Mouse (Mus musculus) lung, postnatal 36 days (tissue): ENCODE data around the gene Macrod1.
A peak's percentile ranks its signal among the peaks of the same experiment; 100 is the strongest.

ENCODE experiments used
- DNase-seq: peaks from one replicate; pipeline ENCODE4 v3.0.0; 2022; ENCODE audit warnings: mixed read lengths

The Macrod1 gene

DNA sequence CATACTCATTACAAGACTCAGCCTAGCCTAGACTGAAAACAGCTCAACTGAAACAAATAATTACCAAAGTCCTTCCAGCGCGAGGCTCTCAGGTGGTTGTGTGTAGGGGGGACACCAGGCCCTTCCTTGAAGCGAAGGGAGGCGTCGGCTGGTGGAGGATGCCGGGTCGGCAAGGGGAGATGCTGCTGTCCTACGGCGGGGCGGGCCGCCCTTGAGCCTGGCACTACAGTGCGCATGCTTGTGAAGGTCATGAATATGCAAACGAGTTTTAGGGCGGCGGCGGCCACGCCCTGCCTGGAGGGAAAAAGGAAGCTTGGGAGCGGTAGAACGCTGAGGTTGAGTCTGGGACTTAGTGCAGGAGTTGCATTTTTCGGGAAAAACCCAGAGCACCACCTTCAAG lies 87.2 kb downstream of the Macrod1 start:
- DNase-seq, result peak; percentile 83

- DNase-seq, result no peak
Observed at GRCm38 (mm10) chr19:7144458-7144857, 87.8 kb downstream of the Macrod1 start.

DNA sequence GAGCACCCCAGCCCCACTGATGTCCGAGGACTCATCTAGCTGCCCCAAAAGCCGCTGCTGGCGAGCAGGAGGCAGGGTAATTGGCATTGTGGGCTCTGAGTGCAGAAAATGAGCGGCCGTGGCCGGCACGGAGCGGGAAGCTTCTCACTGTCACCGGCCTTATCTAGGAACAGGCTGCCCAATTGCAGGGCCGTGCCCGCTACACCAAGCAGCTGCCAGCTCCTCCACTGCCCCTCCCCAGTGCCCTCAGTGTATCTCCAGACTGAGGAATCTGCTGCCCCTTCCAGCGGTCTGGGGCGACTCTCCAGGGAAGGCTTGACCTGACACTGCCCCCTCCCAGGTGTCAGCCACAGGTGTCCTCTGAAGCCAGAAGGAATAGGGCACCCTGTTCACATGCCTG lies 89.8 kb downstream of the Macrod1 start:
- no peak for DNase-seq

- DNase-seq, result no peak
Observed at GRCm38 (mm10) chr19:7148096-7148495, 91.5 kb downstream of the Macrod1 start.

DNA sequence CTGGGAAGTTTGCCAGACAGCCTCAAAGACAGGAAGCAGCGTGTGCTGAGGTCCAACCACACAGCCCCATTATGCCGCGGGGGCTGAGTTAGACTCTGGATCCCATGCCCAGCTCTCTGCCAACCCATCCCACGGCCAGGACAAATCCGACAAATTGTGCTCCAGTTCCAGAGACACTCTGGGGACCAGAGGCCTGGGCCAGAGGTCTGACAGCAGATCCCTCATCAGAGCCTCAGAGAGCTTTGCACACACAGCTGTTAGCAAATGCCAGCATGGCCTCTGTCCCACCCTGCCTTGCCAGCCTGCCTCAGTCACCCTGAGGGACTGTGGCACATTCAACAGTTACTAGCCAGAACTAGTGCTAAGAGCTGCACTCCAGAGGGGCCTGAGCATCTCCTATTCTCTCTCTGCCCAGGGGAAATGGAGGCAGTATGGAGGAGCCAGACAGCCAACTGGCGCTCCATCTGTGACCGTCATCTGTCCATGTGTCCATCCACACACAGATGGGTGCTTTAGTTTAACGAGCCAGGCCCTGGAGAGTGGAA lies 92.0 kb downstream of the Macrod1 start:
- no peak for DNase-seq

- no peak for DNase-seq
Observed at GRCm38 (mm10) chr19:7149158-7149685, 92.6 kb downstream of the Macrod1 start.

- no peak for DNase-seq
Observed at GRCm38 (mm10) chr19:7151300-7151926, 94.8 kb downstream of the Macrod1 start.

DNA sequence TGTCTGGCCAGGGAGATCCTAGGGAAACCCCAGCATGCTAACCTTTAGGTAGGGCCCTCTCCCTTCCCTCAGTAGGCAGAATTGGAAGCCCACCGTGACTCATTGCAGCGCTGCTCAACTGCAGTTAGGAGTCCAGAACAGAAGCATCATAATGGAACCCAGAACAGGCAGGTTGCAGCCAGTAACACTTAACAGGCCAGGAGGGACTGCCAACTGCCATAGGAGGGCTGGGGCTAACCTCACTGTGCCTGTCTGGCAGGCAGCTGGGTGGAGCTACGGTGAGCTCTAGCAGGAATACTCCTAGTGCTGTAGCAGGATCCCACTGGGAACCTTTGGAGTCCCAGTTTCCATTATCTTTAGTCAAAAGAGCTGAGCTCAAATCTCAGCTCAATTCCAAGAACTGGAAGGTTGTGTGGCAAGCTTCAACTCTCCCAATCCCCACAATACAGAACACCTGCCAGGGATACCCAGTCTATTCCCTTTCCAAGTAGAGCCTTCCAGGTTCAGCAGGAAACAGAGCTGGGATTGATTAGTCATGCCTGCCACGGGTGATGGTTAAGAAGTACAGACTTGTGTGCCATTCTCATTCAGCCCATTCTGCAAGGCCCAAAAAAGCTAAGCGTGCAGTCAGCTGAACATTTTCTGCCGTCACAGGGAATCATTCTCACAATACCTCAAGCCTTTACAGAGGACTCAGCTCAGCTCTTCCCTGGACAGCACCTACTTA lies 95.5 kb downstream of the Macrod1 start:
- DNase-seq, result no peak

DNA sequence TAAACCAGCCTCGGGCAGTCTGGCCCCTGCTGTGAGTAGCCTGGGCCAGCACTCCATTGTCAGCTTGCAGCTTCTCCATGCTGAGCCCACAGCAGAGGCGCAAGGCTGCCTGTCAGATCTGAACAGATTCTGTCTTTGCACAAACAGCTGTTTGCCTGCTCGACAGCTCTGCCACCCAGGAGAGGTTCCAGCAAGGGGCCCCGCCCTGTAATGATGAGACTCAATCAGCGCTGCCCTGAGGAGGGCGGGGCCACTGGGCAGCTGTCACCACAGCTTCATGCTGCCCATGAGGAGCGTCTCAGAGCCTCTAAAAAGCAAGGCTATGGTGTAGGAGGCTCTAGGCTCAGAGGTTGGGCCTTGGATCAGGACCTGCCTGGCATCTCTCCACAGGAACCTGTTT lies 96.6 kb downstream of the Macrod1 start:
- DNase-seq, result peak; percentile 12

GRCm38 (mm10) chr19:7155196-7155595 lies 98.6 kb downstream of the Macrod1 start:
- DNase-seq, result no peak

GRCm38 (mm10) chr19:7157734-7158133 lies 101.1 kb downstream of the Macrod1 start:
- DNase-seq, result no peak

GRCm38 (mm10) chr19:7160151-7160906 lies 103.7 kb downstream of the Macrod1 start:
- peak; percentile 10 for DNase-seq

- DNase-seq, result no peak
Observed at GRCm38 (mm10) chr19:7161064-7161463, 104.5 kb downstream of the Macrod1 start.

DNA sequence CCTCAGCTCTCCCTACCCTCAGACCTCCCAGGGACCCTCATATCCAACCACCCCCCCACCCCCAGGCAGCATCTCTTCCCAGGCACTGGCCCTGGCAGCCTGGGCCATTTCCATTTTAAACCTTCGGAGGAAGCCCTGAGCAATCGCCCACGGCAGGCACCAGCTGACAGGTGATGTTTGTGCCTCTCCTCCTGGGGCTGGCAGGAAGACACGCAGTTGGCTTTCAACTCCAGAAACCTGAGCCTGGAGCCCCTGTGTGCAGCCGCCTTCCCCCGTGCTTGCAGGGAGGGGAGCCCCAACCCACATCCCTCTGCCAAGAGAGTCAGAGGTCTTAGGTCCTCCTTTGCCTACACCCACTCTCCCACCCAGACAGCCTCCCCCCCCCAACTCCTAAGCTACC lies 107.6 kb downstream of the Macrod1 start:
- DNase-seq, result no peak

- DNase-seq, result no peak
Observed at GRCm38 (mm10) chr19:7164820-7165323, 108.3 kb downstream of the Macrod1 start.

DNA sequence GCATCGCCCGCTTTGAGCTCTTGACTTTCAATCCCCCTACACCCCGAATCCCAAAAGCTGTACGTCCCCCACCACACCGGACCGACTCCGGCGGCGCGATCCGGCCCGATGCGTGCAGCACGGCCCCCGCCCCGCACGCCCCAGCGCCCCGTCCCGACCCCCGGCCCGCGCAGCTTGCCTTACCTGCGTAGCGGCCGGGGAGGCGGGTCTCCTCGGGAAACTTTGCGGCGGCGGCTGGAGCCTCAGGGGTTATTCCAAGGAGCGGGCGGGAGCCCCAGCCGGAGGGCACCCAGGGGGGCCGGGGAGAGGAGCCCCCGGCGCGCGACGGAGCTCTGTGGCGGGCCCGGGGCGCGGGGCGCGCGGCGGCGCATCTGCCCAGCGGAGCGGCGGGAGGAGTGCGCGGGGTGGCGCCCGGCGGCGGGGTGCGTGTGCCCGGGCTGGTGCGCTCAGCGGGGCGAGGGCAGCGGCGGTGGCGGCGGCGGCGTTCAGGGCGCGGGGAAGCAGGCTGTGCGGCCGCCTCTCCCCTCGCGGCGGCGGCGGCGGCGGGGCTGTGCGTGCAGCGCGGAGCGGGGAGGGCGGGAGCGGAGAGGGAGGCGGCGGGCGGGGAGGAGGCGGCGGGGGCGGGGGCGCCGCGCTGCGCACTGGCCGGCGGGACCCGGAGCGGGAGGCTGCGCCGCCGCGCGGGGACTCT lies 109.0 kb downstream of the Macrod1 start:
- no peak for DNase-seq

GRCm38 (mm10) chr19:7166200-7166711 lies 109.6 kb downstream of the Macrod1 start:
- no peak for DNase-seq

DNA sequence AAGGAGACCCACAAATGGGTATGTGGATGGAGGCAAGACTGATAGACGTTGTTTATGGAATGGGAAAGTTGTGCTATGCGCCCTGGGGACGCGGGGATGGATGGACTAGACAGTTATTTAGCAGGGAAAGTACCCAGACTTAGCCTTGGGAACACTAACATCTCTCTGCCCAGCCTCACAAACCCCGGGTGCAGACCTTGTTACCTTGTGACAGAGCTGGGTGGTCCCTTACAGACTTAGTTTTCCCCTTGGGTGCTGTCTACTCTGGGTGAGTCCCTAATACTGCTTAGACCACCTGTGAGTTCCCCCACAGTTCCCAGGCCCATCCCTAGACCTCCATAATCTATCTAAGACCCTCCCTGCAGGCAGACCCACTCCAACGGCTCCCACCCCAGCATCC lies 110.2 kb downstream of the Macrod1 start:
- DNase-seq, result no peak

DNA sequence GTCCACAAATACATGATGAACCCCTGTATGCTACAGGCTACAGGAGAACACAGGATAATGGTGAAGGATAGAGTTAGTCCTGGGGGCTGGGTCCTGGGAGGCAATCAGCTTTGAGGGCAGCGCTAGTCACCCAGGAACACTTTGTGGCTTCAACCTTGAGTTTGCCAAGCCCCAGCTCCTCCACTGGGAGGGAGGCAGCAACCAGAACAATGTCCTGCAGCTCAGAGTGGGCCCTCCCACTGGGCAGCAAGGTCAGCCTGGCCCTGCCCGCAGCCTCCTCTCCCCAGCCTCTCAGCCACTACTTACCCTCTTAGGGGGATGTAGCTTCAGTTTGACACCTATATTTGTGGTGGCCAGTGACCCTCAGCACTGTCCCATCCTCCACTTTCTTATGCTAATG lies 111.8 kb downstream of the Macrod1 start:
- no peak for DNase-seq

GRCm38 (mm10) chr19:7170916-7171315 lies 114.3 kb downstream of the Macrod1 start:
- no peak for DNase-seq

DNA sequence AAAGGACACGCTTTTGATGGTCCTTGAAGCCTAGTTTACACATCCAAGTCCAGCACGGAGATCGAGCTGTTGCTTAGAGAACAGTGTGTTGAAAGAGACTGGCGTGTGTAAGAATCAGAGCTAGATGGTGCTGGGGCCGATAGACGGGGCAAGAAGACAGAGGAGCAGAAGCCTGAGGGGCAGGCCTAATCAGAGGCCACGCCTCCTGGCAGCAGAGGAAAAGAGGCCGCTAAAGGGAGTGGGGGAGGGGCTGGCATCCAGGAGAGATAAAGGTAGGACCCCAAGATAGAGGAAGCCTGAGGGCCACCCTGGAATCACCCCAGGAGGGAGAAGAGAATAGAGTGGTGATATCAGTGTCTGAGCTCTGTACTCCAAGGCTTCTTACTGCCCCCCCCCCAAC lies 114.8 kb downstream of the Macrod1 start:
- peak; percentile 3 for DNase-seq
